Mouse (Mus musculus) embryo, embryonic 10.5 days (tissue): ENCODE measurements at regions not wholly inside any gene's neighbourhood (a gene's known extent, or its start where the extent isn't known, plus 50 kb on each side); places are given as distances from the start of the nearest gene placed in this dataset.
A peak's percentile ranks its signal among the peaks of the same experiment; 100 is the strongest.
"Not testable (repeated sequence)": the region's sequence is repeated elsewhere in the genome, so short reads cannot be mapped to it uniquely, and the experiment has no call there.

ENCODE experiments used
- DNase-seq: peaks from one replicate; pipeline ENCODE4 v3.0.0-alpha.2; 2015; ENCODE audit warnings: low spot score

DNA sequence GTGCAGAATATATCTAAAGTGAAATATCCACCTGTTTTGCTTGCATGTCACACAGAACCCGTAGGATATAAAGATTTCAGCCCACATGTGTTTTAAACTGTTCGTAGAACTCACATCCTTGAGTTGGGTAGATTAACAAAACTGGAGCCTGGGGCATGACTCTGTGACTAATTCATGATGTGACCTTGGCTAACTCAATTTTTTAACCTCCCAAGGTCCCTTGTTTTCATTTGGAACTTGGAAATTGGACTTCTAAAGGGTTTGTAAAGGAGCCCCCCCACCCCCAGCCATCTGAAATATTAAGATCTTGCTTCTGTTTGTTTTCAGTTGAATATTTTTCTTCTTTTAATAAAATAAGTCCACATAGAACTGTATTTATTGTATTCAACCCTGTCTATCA lies 983.5 kb downstream of the Ttll7 start:
- no peak for DNase-seq

- no peak for DNase-seq
Measured at GRCm38 (mm10) chr3:147825337-147825736, 973.2 kb downstream of the Ttll7 start.

DNA sequence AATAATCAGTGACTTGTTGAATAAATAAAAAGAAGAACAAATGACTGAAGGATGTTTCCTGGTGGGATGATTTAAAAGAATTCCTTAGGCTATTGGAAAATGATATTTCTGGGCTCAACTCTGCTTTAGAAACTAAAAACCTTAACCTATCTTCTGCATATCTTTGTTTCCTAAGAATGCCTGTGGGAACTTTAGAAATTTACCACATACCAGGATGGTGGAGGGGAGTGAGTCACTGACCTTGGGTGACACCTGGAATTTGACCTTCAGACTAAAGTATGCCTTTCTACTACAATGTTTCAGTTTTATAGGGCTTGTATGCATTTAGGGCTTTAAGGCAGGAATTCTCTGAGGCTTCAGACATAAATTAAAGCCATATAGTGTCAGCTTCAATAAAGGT lies 972.3 kb downstream of the Ttll7 start:
- peak; percentile 40 for DNase-seq

GRCm38 (mm10) chr3:147814080-147814650 lies 962.0 kb downstream of the Ttll7 start:
- DNase-seq = no peak

- DNase-seq = no peak
Measured at GRCm38 (mm10) chr3:147802546-147802945, 950.4 kb downstream of the Ttll7 start.

DNA sequence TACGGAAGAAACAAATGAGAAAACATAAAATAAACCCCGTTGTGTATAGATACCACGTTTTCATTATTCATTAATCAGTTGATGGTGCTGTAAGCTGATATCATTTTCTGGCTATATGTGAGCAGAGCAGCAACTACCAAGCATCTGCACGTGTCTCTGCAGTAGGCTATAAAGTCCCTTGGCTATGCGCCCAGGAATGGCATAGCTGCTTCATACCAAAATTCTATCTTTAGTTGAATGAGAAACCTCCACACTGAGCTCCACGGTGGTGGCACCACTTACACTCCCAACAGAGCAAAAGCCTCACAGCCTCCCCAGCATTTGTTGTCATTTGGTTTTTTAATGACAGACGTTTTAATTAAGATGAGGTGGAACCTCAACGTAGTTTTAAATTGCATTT lies 944.4 kb downstream of the Ttll7 start:
- DNase-seq = no peak

DNA sequence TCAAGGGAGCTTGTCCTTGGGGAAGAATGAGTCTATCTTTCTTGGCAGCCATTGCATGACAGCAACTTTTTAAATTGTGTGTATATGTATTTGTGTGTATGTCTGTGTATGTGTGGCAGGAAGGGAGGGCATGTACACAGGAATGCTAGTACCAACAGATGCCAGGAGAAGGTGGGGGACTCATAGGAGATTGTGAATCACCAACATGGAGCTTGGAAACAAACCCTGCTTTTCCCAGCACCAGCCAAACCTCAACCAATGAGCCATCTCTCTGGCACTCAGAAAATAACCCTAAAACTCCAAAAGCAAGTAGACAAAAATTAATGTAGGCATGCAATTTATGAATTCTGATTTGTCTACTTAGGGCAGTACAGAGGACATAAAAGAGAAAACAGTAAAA lies 942.9 kb downstream of the Ttll7 start:
- no peak for DNase-seq

GRCm38 (mm10) chr3:147786555-147786954 lies 934.4 kb downstream of the Ttll7 start:
- DNase-seq = no peak

GRCm38 (mm10) chr3:147750842-147751191 lies 898.6 kb downstream of the Ttll7 start:
- no peak for DNase-seq

DNA sequence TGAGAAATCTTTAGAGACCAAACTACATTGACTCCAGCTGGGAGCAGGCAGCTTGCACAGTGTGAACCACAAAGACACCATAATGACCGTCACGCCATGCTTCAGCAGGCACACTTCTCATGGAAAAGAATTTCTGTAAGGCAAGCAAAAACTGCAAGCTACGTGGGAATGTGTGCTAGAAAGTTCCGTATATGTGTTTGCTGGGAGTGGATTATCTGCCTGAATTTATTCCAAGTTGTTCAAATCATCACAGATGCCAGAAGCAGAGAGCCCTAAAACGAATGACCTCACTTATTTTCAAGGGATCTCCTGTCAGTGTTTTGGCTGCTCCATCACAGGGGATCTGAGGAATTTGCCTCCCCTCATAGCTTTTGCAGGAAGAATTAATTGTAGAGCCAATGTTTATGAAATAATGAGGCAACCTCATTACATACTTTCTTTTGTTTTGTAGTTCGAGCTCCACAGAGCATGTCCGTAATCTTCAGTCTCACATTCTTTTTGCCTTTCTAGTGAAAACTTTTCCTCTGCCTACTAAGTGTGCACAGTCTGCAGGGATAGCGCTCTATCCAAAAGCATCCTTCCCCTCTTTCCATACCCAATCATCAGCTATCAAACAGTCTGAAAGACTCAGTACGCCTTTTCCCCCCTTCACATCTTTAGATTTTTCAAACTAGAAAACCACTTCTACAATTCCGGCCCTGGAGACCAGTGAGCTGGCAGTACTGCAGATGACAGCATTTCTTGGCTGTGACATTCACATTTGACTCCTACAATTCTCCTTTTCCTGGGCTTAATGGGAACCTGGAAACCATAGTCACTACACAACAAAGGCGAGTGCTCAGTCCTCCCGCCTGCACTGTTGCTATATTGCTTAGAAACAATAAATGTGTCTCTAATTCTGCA lies 898.0 kb downstream of the Ttll7 start:
- DNase-seq = peak; percentile 22

DNA sequence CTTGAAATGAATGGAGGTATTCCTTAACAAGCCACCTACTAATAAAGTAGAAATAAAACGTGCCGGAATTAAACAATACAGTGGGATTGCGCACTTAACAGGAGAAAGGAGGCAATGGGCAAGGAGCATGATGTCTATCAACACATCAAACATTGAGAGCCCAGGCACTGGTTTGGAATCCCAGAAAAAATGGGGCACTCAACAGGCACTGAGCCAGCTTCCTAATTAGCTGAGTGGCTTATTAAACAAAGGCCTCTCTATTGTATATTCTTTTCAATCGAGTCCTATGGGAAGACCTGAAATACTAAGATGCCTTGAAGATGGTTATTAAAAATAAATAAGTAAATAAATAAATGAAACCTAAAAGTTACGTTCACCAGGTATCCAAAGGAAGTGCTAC lies 897.3 kb downstream of the Ttll7 start:
- DNase-seq = no peak

DNA sequence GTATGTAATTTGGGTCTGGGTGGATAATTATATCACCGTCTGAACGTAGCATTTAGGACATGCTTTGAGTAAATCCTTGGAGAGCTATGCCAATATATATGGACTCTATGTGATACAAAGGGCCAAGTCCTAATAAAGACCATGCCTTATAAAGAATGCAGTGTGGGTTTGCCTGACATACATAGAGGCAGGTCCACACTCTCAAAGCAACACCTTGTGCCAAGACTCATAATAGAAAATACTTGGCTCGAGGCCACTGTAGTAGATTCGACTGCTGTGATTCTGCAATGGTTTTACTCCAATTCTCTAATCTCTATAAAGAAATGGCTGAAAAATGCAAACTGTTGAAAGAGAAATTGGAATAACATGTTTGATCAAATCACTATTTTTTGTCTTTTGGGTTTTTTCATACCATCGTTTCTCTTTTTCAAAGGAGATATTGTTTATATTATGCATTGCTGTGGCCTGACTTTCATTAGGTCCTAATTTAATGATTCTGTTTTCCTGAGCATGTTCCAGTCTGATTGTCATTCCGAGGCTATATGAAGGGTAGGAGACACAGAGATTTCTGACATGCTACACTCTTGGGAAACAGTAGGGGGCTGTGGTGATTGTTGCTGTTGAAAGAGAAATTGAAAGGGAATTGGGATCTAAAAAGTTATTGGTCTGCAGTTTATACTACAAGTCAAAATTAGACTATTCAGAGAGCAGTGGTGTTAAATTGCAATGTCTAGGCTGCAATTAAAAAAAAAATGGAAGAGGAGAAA lies 884.7 kb downstream of the Ttll7 start:
- peak; percentile 14 for DNase-seq

- no peak for DNase-seq
Measured at GRCm38 (mm10) chr3:147716391-147716790, 864.2 kb downstream of the Ttll7 start.

GRCm38 (mm10) chr3:147707401-147707801 lies 855.2 kb downstream of the Ttll7 start:
- peak; percentile 78 for DNase-seq

- DNase-seq = no peak
Measured at GRCm38 (mm10) chr3:147683730-147684129, 831.6 kb downstream of the Ttll7 start.

GRCm38 (mm10) chr3:147680299-147680698 lies 828.1 kb downstream of the Ttll7 start:
- no peak for DNase-seq

DNA sequence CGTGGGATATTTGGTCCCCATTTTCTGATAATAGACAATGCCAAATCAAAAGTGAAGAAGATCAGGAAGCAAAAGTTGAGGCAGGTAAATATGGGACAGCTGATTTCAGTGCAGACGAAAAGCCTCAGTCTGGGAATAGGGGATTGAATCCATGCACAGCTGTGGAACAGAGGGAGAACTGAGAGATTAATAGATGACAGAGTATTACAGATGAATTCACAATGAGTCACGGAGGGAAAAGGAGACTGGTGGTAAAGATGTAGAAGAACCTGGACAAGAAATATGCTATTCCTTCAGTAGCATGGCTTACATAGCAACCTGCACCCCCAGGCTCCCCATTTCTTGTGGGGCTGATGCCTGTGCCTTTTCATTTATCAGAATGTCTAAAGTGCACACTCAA lies 810.4 kb downstream of the Ttll7 start:
- no peak for DNase-seq

GRCm38 (mm10) chr3:147652849-147653248 lies 800.7 kb downstream of the Ttll7 start:
- no peak for DNase-seq

DNA sequence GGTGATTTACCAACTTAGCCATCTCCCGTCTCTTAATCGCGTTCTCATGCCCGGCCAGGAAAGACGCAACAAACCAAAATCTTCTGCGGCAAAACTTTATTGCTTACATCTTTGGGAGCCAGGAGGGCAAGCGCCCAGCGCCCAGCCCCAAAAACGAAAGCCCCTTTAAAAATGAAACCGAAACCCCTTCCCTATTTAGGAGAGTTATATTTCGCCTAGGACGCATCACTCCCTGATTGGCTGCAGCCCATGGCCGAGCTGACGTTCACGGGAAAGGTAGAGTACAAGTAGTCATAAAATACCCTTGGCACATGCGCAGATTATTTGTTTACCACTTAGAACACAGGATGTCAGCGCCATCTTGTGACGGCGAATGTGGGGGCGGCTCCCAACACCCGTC lies 783.3 kb downstream of the Ttll7 start:
- not testable (repeated sequence) for DNase-seq

GRCm38 (mm10) chr3:147631151-147631550 lies 779.0 kb downstream of the Ttll7 start:
- DNase-seq = no peak

DNA sequence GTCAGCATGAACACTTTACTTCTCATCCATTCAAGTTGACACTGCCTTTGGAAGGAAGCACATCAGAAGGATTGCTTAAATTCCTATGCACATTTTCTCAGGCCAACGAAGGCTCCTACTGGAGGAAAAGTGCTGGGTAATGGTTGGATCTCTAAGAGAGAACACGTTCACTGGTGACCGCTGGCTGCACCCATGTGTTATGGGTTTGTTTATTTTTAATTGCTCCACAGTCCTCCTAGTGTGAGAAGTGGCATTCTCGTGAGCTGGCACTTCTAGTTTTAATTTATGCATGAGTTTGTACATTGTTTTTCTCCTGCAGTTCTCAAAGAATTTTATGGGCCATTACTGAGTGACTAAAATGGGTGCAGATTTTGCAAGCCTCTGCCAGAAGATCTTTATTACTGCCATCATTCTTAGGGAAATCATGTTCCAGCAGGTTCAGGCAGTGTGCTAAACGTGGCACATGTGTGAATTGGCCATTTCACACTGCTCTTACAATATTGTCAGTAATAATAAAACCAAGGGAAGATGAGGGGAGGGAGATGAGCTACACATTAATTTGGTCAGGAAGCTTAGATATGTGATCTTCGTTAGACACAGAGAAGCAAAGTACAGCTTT lies 731.6 kb downstream of the Ttll7 start:
- DNase-seq = no peak

- DNase-seq = no peak
Measured at GRCm38 (mm10) chr3:147571850-147572249, 719.7 kb downstream of the Ttll7 start.
